Mouse (Mus musculus) effector memory CD4-positive, alpha-beta T cell, adult 5 months (primary cell): ENCODE data around the gene Olfr1115. TPM values are rescaled to one million over a fixed set of nuclear protein-coding genes. Genes with fewer than 3 reads are reported as not detected.

Experiments used
- polyA plus RNA-seq: library from polyadenylated mRNA; unstranded; fragments of 100-300 nt; shearing (Covaris generic); gene quantifications from one replicate; pipeline ENCODE4 v1.2.1, GENCODE M21; 2017

The Olfr1115 gene
- polyA plus RNA-seq = not detected

DNA sequence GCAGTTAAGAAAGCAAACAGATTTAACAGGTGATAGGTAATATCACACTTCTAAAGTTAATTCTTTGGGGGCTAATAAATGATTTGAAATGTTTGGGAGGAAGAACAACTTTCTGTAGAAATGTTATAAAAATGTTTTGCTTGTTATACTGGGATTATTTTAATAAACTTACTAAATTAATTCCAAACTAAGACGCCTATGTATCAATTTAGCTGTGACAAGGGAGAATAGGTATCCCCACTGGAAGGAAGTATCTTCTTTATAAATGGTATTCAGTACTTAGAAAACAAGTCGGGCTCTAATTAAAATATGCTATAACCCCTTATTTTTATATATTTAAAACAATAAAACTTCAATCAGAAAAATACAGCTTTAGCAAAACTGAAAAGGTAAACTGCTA is at the start of gene Olfr1115:
Gene Olfr1115, plus strand, starts transcription at position 301 of the 400 bp plus-strand sequence.

GRCm38 (mm10) chr2:87208670-87209069 is 39.1 kb upstream of the Olfr1115 start, which contains the start of gene Olfr1113:
Gene Olfr1113, plus strand, starts transcription at chr2:87208970.

GRCm38 (mm10) chr2:87267234-87267633 is 19.4 kb downstream of the Olfr1115 start, which contains the start of gene Olfr1116:
Gene Olfr1116, plus strand, starts transcription at chr2:87267534.

Other genes starting within 250 kb of the Olfr1115 start
- gene Olfr1102, start 249.6 kb upstream of the Olfr1115 start, polyA plus RNA-seq = not detected
- not detected for gene Olfr1104, start 220.9 kb upstream of the Olfr1115 start, polyA plus RNA-seq
- gene Olfr1105, start 211.5 kb upstream of the Olfr1115 start, polyA plus RNA-seq = 0.16 TPM
- not detected for gene Olfr1106, start 195.7 kb upstream of the Olfr1115 start, polyA plus RNA-seq
- gene Olfr1107, start 172.2 kb upstream of the Olfr1115 start, polyA plus RNA-seq = not detected
- gene Olfr1109, start 152.0 kb upstream of the Olfr1115 start, polyA plus RNA-seq = not detected
- not detected for gene Olfr259, start 133.4 kb upstream of the Olfr1115 start, polyA plus RNA-seq
- gene Olfr1110, start 107.7 kb upstream of the Olfr1115 start, polyA plus RNA-seq = not detected
- not detected for gene Olfr1111, start 95.4 kb upstream of the Olfr1115 start, polyA plus RNA-seq
- gene Olfr1112, start 60.2 kb upstream of the Olfr1115 start, polyA plus RNA-seq = not detected
- not detected for gene Olfr1113, start 39.0 kb upstream of the Olfr1115 start, polyA plus RNA-seq
- 0.15 TPM for gene Olfr1116, start 19.5 kb downstream of the Olfr1115 start, polyA plus RNA-seq
- gene Olfr1118, start 59.6 kb downstream of the Olfr1115 start, polyA plus RNA-seq = not detected
- gene Olfr1120, start 106.8 kb downstream of the Olfr1115 start, polyA plus RNA-seq = not detected
- not detected for gene Olfr1121, start 121.9 kb downstream of the Olfr1115 start, polyA plus RNA-seq
- 0.35 TPM for gene Olfr1122, start 137.8 kb downstream of the Olfr1115 start, polyA plus RNA-seq
- not detected for gene Olfr1123, start 168.6 kb downstream of the Olfr1115 start, polyA plus RNA-seq
- 0.35 TPM for gene Olfr1124, start 182.3 kb downstream of the Olfr1115 start, polyA plus RNA-seq
- not detected for gene Olfr1126, start 205.9 kb downstream of the Olfr1115 start, polyA plus RNA-seq
- gene Pramel7, start 249.1 kb downstream of the Olfr1115 start, polyA plus RNA-seq = not detected